In the genomic region with DNA sequence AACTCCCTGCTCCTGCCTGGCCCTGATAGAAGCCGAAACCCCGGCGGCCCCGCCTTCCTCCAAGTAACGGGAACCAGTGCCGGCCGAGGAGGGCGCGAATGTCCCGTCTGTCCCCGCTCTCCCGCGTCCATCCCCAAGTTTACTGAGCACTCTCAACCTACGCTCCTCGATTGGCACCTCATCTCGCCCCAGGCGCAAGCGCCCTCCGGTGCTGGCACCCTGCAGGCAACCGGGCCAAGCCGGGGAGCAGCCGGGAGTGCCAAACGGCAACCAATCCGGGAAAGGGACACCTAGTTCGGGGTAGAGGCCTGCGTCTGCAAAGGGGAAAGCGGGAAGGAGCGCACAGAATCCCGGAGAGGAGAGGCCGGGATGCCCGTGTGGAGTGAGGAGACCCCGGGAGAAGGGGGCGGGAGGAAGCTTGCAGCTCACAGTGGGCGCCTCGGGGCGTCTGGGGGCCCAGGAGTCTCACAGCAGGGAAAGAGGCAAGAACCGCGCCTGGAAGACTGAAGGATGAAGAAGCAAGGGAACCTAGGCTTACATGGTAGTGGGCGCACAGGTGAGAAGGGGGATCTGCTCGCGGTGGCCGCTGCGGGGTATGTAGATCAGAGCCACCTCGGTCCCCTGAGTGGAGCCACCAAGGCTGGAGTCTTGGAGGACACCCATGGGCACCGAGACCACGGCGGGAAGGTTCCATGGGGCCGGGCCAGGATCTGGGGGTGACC, we compare ENCODE assay signal across 8 mouse cellular contexts. TPM values are rescaled to one million over a fixed set of nuclear protein-coding genes. Genes with fewer than 3 reads are reported as not detected.
DNase-seq lines count a peak whose midpoint lies in the region; ATAC-seq and TF ChIP-seq lines count a peak whose summit lies in the region.

No protein-coding gene starts in this region.

- under 1% methylated on average over 48 of the region's 48 CpGs for WGBS in bone marrow, adult 2 months
- under 1% methylated on average over 48 of the region's 48 CpGs for WGBS in forebrain, embryonic 15.5 days

- H3K9me3 ChIP-seq in ES-E14 (ENCODE audit: control insufficient read depth, insufficient read depth, low read depth, low read length) = no peaks in the 10 kb centered on the region
- H3K9me3 ChIP-seq in forebrain, embryonic 15.5 days = no peaks in the 10 kb centered on the region

- in situ Hi-C loops in ES-E14 (cut with MboI; ENCODE audit: low sequenced_read_pairs in 2 of 2, unreplicated experiment in 2 of 2) = loop anchor here in 1 of 2 experiments (25.0 kb wide), 1 partner anchor 472 kb away; no protein-coding TSS in a partner anchor

- ATAC-seq in forebrain, embryonic 15.5 days (replicated peaks) = peak; percentile 43
- no peak for ATAC-seq in erythroid progenitor cell, adult 5-6 weeks (replicated peaks; ENCODE audit: low FRiP score, poor library complexity, severe bottlenecking)

- DNase-seq in ES-E14 (ENCODE audit: low read depth, low spot score) = peak; percentile 22
- peak; percentile 18 for DNase-seq in heart, postnatal 25 days (ENCODE audit: low spot score)
- peak; percentile 38 to 44 for DNase-seq in layer of hippocampus, adult 8-10 months (ENCODE audit: low spot score in 2 of 2)
- DNase-seq in lung, postnatal 4 days = peak; percentile 58 to 59
- peak; percentile 43 to 51 for DNase-seq in right cerebral cortex, adult 2 months (ENCODE audit: low spot score in 2 of 2)

- H3K27me3 ChIP-seq in forebrain, embryonic 15.5 days = peaks cover 65% of the 10 kb centered on the region

- H3K27ac ChIP-seq in ES-E14 (ENCODE audit: insufficient read depth, low read depth, low read length, poor library complexity, severe bottlenecking) = no peak overlapping the region
- peak overlapping the region; percentile 98 for H3K27ac ChIP-seq in bone marrow, adult 2 months (ENCODE audit: control insufficient read depth, insufficient read depth, low read depth, low read length, poor library complexity)
- H3K27ac ChIP-seq in forebrain, embryonic 15.5 days (replicated peaks) = no peak overlapping the region

- intact Hi-C loops in heart, postnatal 25 days (cut with DNase I) = loop anchor here (2.0 to 10.0 kb wide), 2 partner anchors 42 to 470 kb away; a partner anchor contains a TSS

- H3K4me2 ChIP-seq in forebrain, embryonic 15.5 days (replicated peaks) = peak overlapping the region; percentile 92

- H3K4me3 ChIP-seq in ES-E14 (ENCODE audit: insufficient read depth in 1 of 2, low read depth in 1 of 2, low read length in 2 of 2, poor library complexity in 1 of 2, severe bottlenecking in 1 of 2) = peak overlapping the region; percentile 62 to 65
- H3K4me3 ChIP-seq in bone marrow, adult 2 months (replicated peaks; ENCODE audit: control insufficient read depth, low read depth, low read length) = peak overlapping the region; percentile 90
- H3K4me3 ChIP-seq in forebrain, embryonic 15.5 days = peak overlapping the region; percentile 55

- no peak overlapping the region for H3K9ac ChIP-seq in ES-E14 (ENCODE audit: insufficient read depth, low read depth, low read length, poor library complexity, severe bottlenecking)
- peak overlapping the region; percentile 45 for H3K9ac ChIP-seq in forebrain, embryonic 15.5 days (replicated peaks)

- no peaks in the 10 kb centered on the region for H3K4me1 ChIP-seq in ES-E14 (ENCODE audit: control insufficient read depth in 2 of 2, insufficient read depth in 2 of 2, low read length in 2 of 2, poor library complexity in 1 of 2)
- no peaks in the 10 kb centered on the region; the same call in 1 of the 2 replicates for H3K4me1 ChIP-seq in bone marrow, adult 2 months (ENCODE audit: control insufficient read depth, insufficient read depth, low read length)
- peaks cover 41% of the 10 kb centered on the region for H3K4me1 ChIP-seq in forebrain, embryonic 15.5 days

- H3K36me3 ChIP-seq in ES-E14 (ENCODE audit: control insufficient read depth, insufficient read depth, low read length, poor library complexity, severe bottlenecking) = no peaks in the 10 kb centered on the region
- H3K36me3 ChIP-seq in forebrain, embryonic 15.5 days = no peaks in the 10 kb centered on the region

- TF ChIP-seq CTCF in bone marrow, adult 2 months (IDR thresholded peaks at IDR 0.05; ENCODE audit: control insufficient read depth, insufficient read depth, low read length) = no peak

- peak; percentile 32; the same call in 1 of the 2 replicates for TF ChIP-seq POLR2A in bone marrow, adult 2 months (IDR thresholded peaks at IDR 0.05; ENCODE audit: borderline replicate concordance, control insufficient read depth, low read depth, low read length)

TF ChIP-seq in ES-E14, 5 proteins besides CTCF, POLR2A, EP300 and RAD21:
- no peak for TF ChIP-seq ZC3H11A (IDR thresholded peaks at IDR 0.05; ENCODE audit: borderline replicate concordance, low read depth, low read length)
- TF ChIP-seq MAFK (IDR thresholded peaks at IDR 0.05; ENCODE audit: insufficient read depth, low read depth, low read length) = no peak
- TF ChIP-seq ZNF384 (IDR thresholded peaks at IDR 0.05; ENCODE audit: low read depth, low read length) = no peak
- no peak for TF ChIP-seq CHD2 (IDR thresholded peaks at IDR 0.05; ENCODE audit: low read depth, low read length)
- TF ChIP-seq HCFC1 (IDR thresholded peaks at IDR 0.05; ENCODE audit: borderline replicate concordance, insufficient read depth, low read length) = no peak
TF ChIP-seq in ES-E14: peak in this region for 0.

RNA-seq across cellular contexts. Expression of a gene that starts 42.3 kb away (rescaled TPM):
- total RNA-seq in ES-E14 (2012; rRNA removed) = 3.9 and 4.9 TPM in 2 replicates
- polyA plus RNA-seq in bone marrow, adult 2 months (2011; ENCODE audit: insufficient read depth, insufficient read length, low replicate concordance, missing spikeins) = 9.5 and 12.6 TPM in 2 replicates
- polyA plus RNA-seq in forebrain, embryonic 15.5 days (2015; fragmentation: Nextera tagmentation; extraction: Ambion mirVana) = 17.8 and 19.7 TPM in 2 replicates
- 10 to 100 TPM; 11.0 to 12.0 TPM for total RNA-seq in heart, postnatal 25 days (2021)
- total RNA-seq in layer of hippocampus, adult 8-10 months (2022) = 10 to 100 TPM; 15.4 to 17.6 (median 16.1) TPM
- total RNA-seq in erythroid progenitor cell, adult 5-6 weeks (2015; ENCODE audit: low replicate concordance) = 17.7 and 20.5 TPM in 2 replicates
- total RNA-seq in erythroid progenitor cell, adult 5-6 weeks (2017; ENCODE audit: low replicate concordance) = 9.8 and 19.4 TPM in 2 replicates
